Mouse (Mus musculus): ENCODE measurements around the gene Cecr2. TPM values are rescaled to one million over a fixed set of nuclear protein-coding genes. Genes with fewer than 3 reads are reported as not detected.

The Cecr2 gene
- polyA plus RNA-seq (2015; fragmentation: Nextera tagmentation; extraction: Ambion mirVana): 1.2 and 1.6 TPM in 2 replicates

DNA sequence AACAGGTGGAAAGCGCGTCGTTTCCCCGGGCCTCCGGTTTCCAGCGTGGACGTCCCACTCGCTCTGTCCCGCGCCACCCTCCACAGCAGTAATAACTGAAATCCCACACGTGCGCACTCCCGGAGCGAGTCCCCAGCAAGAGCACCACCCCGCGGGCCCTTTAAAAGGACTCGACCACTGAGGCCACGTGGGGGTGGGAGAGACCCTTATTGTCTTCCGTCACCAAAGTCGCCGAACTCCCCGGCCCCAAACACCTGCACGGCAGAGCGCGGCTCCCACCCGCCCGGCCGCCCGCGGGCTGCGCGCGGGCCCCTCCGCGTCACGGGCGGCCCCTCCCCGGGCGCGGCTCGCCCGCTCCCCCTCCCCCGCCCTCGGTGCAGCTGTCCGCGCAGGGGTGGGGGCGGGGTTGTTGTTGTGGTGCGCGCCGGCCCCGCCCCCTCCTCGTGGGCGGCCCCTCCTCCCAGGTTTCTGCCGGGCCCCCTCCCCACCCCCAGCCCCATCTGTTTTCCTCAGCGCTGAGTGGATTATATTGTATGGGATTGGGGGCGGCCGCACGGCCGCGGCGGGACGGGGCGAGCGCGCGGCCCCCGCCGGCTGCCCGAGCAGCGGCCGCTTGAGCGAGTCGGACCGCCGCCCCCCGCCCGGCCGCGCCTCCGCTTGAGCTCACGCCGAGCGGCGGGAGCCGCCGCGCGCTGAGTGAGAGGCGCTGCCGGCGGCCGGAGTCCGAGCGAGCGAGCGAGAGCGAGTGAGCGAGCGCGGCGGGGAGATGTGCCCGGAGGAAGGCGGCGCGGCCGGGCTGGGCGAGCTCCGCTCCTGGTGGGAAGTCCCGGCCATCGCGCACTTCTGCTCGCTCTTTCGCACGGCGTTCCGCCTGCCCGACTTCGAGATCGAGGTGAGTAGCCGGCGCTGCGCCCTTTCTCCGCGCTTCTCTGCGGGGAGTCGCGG lies at the start of gene Cecr2:
Gene Cecr2 (plus strand): TSS at position 554 of the 945 bp plus-strand sequence.
- under 1% methylated on average over 109 of the region's 127 CpGs for WGBS
- Histone ChIP-seq H3K27me3 (ENCODE audit: control insufficient read depth, insufficient read depth, low read length) (no peaks in the 10 kb centered on the region), H3K4me3 (replicated peaks; ENCODE audit: low read length) (peak within 1 kb of the TSS; percentile 78), H3K9me3 (replicated peaks; ENCODE audit: control insufficient read depth, low read length) (no peaks in the 10 kb centered on the region), H3K9ac (ENCODE audit: low read length) (peak within 1 kb of the TSS; percentile 84), H3K4me2 (ENCODE audit: low read depth, low read length) (peak within 1 kb of the TSS; percentile 86), H3K27ac (ENCODE audit: low read length) (peak within 1 kb of the TSS; percentile 90), H3K36me3 (ENCODE audit: control insufficient read depth, insufficient read depth, low read length) (no peaks in the 10 kb centered on the region), H3K4me1 (ENCODE audit: control insufficient read depth, insufficient read depth, low read length) (peaks cover 7% of the 10 kb centered on the region)
- peak; percentile 87 for ATAC-seq (ENCODE audit: insufficient read depth, low FRiP score)

DNA sequence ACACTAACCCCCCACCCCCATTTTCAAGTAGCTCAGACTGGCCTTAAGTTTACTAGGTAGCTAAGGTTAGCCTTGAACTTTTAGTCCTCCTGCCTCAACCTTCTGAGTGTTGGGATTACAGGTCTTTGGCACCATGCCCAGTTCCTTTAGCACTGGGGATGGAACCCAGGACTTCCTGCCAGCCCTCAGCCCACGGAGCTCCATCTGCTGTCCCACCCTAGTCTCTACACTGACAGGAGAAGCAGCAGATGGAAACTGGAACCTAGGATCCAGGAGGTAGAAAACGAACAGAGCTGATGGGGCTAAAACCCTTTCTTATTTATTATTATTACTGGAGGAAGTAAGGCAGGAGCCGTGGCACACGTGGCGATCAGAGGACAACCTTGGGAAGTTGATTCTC lies 48.6 kb upstream of the Cecr2 start:
- H3K4me1 ChIP-seq (ENCODE audit: control insufficient read depth, insufficient read depth, low read length): no peaks in the 10 kb centered on the region
- no peak overlapping the region for H3K4me2 ChIP-seq (ENCODE audit: low read depth, low read length)
- 73% methylated on average over 5 of the region's 5 CpGs for whole genome bisulfite sequencing
- H3K4me3 ChIP-seq (replicated peaks; ENCODE audit: low read length): no peak overlapping the region
- H3K9me3 ChIP-seq (replicated peaks; ENCODE audit: control insufficient read depth, low read length): no peaks in the 10 kb centered on the region
- H3K36me3 ChIP-seq (ENCODE audit: control insufficient read depth, insufficient read depth, low read length): no peaks in the 10 kb centered on the region
- H3K9ac ChIP-seq (ENCODE audit: low read length): no peak overlapping the region
- no peaks in the 10 kb centered on the region for H3K27me3 ChIP-seq (ENCODE audit: control insufficient read depth, insufficient read depth, low read length)
- no peak overlapping the region for H3K27ac ChIP-seq (ENCODE audit: low read length)
- ATAC-seq (ENCODE audit: insufficient read depth, low FRiP score): no peak

DNA sequence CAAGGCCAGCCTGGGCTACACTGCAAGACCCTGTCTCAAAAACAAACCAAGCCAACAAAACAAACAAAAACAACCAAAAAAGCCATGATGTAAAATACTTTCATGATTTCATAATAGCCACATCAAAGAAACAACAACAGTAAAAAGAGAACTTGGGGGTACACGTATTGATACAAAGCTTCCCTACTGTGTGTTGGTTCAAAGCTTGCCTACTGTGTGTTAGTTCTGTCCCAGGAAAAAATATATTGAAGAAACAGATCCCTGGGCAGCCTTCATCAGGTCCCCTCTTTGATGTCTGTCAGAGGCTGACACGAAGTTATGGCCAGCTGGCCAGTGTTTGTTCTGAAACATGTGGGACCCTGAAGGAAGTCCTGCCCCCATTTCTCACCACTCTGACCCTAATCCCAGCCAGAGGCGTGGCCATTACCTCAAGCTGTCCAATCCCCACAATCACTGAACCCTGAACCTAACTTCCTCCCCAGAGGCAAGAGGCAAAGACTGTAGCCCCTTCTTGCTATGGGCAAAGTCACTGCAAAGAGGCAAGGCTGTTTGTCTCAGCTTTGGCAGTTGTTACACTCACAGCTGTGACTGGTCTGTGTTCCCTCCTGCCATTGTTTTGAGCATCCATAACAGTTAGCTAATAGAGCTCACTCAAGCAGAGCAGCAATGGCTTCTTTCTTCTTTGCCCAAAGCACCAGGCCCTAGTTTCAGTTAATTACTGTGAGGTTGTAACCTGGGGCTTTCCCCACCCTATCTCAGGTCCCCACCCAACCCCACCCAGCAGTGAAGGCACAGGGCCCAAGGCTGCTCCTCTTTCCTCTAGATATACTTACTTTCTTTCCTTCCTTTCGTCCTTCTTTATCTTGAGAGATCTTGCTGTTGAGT lies 47.4 kb upstream of the Cecr2 start:
- WGBS: 55% methylated on average over 4 of the region's 4 CpGs

DNA sequence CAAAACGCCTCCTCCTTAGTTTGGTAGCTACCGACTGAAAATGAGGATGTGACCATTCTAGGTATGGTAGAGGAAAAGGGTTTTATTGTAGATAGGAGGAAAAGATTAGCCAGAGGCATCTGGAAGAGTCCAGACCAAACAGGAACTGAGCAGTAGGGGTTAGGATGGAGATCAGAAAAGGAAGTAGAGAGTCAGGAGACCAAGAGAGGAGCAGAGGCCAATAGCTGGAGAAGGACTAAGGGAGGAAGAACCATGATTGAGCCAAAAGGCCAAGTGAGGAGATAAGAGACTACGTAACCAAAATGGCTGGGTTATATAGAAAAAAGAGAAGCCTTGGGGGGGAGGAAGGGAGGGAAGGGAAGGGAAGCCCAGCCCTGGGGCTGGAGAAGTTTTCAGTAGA lies 46.0 kb upstream of the Cecr2 start:
- no peak overlapping the region for H3K9ac ChIP-seq (ENCODE audit: low read length)
- no peak overlapping the region for H3K4me2 ChIP-seq (ENCODE audit: low read depth, low read length)
- H3K4me1 ChIP-seq (ENCODE audit: control insufficient read depth, insufficient read depth, low read length): no peaks in the 10 kb centered on the region
- H3K27ac ChIP-seq (ENCODE audit: low read length): no peak overlapping the region
- no peaks in the 10 kb centered on the region for H3K36me3 ChIP-seq (ENCODE audit: control insufficient read depth, insufficient read depth, low read length)
- WGBS: 78% methylated on average over 3 of the region's 3 CpGs
- no peak overlapping the region for H3K4me3 ChIP-seq (replicated peaks; ENCODE audit: low read length)
- no peak for ATAC-seq (ENCODE audit: insufficient read depth, low FRiP score)
- H3K27me3 ChIP-seq (ENCODE audit: control insufficient read depth, insufficient read depth, low read length): no peaks in the 10 kb centered on the region
- H3K9me3 ChIP-seq (replicated peaks; ENCODE audit: control insufficient read depth, low read length): no peaks in the 10 kb centered on the region

More for the DNA sequence above, 47.4 kb upstream of the Cecr2 start:
- Histone ChIP-seq H3K4me1 (ENCODE audit: control insufficient read depth, insufficient read depth, low read length) (no peaks in the 10 kb centered on the region), H3K9me3 (replicated peaks; ENCODE audit: control insufficient read depth, low read length) (no peaks in the 10 kb centered on the region), H3K4me3 (replicated peaks; ENCODE audit: low read length) (no peak overlapping the region), H3K36me3 (ENCODE audit: control insufficient read depth, insufficient read depth, low read length) (no peaks in the 10 kb centered on the region), H3K27me3 (ENCODE audit: control insufficient read depth, insufficient read depth, low read length) (no peaks in the 10 kb centered on the region), H3K4me2 (ENCODE audit: low read depth, low read length) (no peak overlapping the region), H3K9ac (ENCODE audit: low read length) (no peak overlapping the region), H3K27ac (ENCODE audit: low read length) (no peak overlapping the region)
- no peak for ATAC-seq (ENCODE audit: insufficient read depth, low FRiP score)

DNA sequence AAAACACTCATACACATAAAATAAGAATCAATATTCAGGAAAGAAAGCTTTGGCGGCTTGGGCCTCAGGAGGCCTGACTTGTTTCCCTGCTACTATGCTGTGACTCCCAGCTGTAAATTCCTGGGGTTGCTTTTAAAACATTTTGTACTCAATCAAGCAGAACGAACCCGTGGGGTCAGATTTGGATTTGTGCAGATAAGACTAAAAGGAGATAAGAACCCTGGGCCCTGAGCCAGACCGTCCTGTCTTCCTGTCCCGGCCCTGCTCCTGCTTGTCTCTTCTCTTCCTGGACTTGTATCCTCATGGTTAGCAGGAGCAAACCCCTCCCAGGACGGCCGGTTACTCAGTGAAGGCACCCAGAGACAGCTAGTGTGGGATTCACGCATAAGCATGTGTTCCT lies 41.1 kb upstream of the Cecr2 start:
- H3K27me3 ChIP-seq (ENCODE audit: control insufficient read depth, insufficient read depth, low read length): no peaks in the 10 kb centered on the region
- H3K36me3 ChIP-seq (ENCODE audit: control insufficient read depth, insufficient read depth, low read length): no peaks in the 10 kb centered on the region
- no peak overlapping the region for H3K27ac ChIP-seq (ENCODE audit: low read length)
- H3K9ac ChIP-seq (ENCODE audit: low read length): no peak overlapping the region
- 33% methylated on average over 8 of the region's 8 CpGs for WGBS
- no peak overlapping the region for H3K4me3 ChIP-seq (replicated peaks; ENCODE audit: low read length)
- no peak overlapping the region for H3K4me2 ChIP-seq (ENCODE audit: low read depth, low read length)
- H3K4me1 ChIP-seq (ENCODE audit: control insufficient read depth, insufficient read depth, low read length): no peaks in the 10 kb centered on the region
- no peaks in the 10 kb centered on the region for H3K9me3 ChIP-seq (replicated peaks; ENCODE audit: control insufficient read depth, low read length)
- ATAC-seq (ENCODE audit: insufficient read depth, low FRiP score): no peak

DNA sequence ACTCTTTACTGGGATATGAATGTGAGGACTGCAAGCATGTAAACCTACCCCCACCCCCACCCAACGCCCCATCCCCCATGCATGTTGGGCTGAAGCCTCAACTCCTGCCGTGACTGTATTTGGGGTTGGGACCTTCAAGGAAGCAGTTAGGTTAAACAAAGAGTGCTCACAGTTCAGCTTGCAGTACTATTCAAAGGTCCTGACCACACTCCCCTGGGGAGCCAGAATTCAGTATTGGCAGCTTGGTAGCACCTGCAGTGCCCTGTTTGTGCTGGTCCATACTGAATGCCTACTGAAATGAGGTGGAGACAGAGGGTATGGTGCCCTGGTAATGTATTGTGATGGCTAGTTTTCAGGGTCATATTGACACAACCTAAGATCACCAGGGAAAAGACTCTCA lies 39.1 kb upstream of the Cecr2 start:
- Histone ChIP-seq H3K27ac (ENCODE audit: low read length) (no peak overlapping the region), H3K4me2 (ENCODE audit: low read depth, low read length) (no peak overlapping the region), H3K36me3 (ENCODE audit: control insufficient read depth, insufficient read depth, low read length) (no peaks in the 10 kb centered on the region), H3K4me1 (ENCODE audit: control insufficient read depth, insufficient read depth, low read length) (no peaks in the 10 kb centered on the region), H3K27me3 (ENCODE audit: control insufficient read depth, insufficient read depth, low read length) (no peaks in the 10 kb centered on the region), H3K9ac (ENCODE audit: low read length) (no peak overlapping the region), H3K4me3 (replicated peaks; ENCODE audit: low read length) (no peak overlapping the region), H3K9me3 (replicated peaks; ENCODE audit: control insufficient read depth, low read length) (no peaks in the 10 kb centered on the region)
- WGBS: 47% methylated on average over 2 of the region's 2 CpGs
- ATAC-seq (ENCODE audit: insufficient read depth, low FRiP score): no peak

DNA sequence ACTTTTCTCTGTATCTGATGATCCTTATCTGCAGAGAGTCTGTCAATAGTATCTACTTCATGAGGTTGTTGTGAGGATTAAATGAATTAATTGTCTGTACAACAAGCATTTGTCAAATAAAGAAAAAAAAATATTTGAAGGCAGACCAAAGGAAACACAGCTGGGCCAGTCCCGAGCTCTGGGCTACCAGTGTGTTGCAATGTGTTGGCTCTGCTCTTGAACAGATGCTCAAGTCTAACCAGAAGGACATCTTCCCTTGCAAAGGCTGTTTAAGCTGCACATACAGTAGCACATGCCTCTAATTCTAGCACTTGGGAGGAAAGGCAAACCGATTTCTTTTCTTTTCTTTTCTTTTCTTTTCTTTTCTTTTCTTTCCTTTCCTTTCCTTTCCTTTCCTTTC lies 37.2 kb upstream of the Cecr2 start:
- Histone ChIP-seq H3K27ac (ENCODE audit: low read length) (no peak overlapping the region), H3K9ac (ENCODE audit: low read length) (no peak overlapping the region), H3K9me3 (replicated peaks; ENCODE audit: control insufficient read depth, low read length) (no peaks in the 10 kb centered on the region), H3K4me3 (replicated peaks; ENCODE audit: low read length) (no peak overlapping the region), H3K27me3 (ENCODE audit: control insufficient read depth, insufficient read depth, low read length) (no peaks in the 10 kb centered on the region), H3K4me1 (ENCODE audit: control insufficient read depth, insufficient read depth, low read length) (no peaks in the 10 kb centered on the region), H3K36me3 (ENCODE audit: control insufficient read depth, insufficient read depth, low read length) (no peaks in the 10 kb centered on the region), H3K4me2 (ENCODE audit: low read depth, low read length) (no peak overlapping the region)
- no peak for ATAC-seq (ENCODE audit: insufficient read depth, low FRiP score)
- 61% methylated on average over 2 of the region's 2 CpGs for WGBS

DNA sequence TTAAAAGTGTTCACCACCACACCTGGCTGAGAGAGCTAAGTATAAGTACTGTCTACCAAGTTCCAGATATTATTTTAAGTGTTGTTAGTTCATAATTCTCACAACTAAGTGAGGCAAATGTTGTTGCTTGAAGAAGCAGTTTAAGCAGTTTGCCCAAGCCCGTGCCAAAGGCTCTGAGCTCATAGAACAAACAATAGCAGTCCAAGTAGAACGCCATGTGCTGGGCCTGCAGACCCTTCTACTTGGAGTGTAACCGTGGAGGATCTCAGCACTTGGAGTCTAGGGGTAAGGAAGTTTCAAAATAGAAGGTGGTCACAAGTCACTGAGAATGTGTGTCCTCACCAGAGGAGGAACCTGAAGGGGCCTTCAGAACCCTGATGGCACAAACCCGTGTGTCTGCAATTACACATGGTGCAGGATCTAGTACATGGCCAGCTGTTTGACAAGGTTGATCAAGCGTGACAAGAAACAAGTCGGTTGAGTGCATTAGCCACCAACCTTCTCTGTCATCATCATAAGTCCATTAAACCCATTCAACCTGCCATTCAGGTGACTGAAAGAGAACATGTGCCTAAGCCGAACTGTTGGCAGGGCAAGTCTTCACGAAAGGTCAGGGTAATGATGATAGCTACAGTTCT lies 30.7 kb upstream of the Cecr2 start:
- Histone ChIP-seq H3K4me2 (ENCODE audit: low read depth, low read length) (no peak overlapping the region), H3K36me3 (ENCODE audit: control insufficient read depth, insufficient read depth, low read length) (no peaks in the 10 kb centered on the region), H3K4me1 (ENCODE audit: control insufficient read depth, insufficient read depth, low read length) (no peaks in the 10 kb centered on the region), H3K27ac (ENCODE audit: low read length) (no peak overlapping the region), H3K9me3 (replicated peaks; ENCODE audit: control insufficient read depth, low read length) (no peaks in the 10 kb centered on the region), H3K9ac (ENCODE audit: low read length) (no peak overlapping the region), H3K27me3 (ENCODE audit: control insufficient read depth, insufficient read depth, low read length) (no peaks in the 10 kb centered on the region), H3K4me3 (replicated peaks; ENCODE audit: low read length) (no peak overlapping the region)
- 84% methylated on average over 8 of the region's 8 CpGs for WGBS
- ATAC-seq (ENCODE audit: insufficient read depth, low FRiP score): no peak

Measured in stomach, embryonic 16.5 days (tissue).